Mouse (Mus musculus): ENCODE measurements around the gene H2-D1. TPM values are rescaled to one million over a fixed set of nuclear protein-coding genes. Genes with fewer than 3 reads are reported as not detected.
A peak's percentile ranks its signal among the peaks of the same experiment; 100 is the strongest.
"Not testable (repeated sequence)": the region's sequence is repeated elsewhere in the genome, so short reads cannot be mapped to it uniquely, and the experiment has no call there.

The H2-D1 gene
- polyA plus RNA-seq, 1 experiment from 2014 or later = 37.5 TPM

GRCm38 (mm10) chr17:35226561-35227046, 35.9 kb upstream of the H2-D1 start:
- Histone ChIP-seq H3K9me3 (replicated peaks; ENCODE audit: control insufficient read depth, low read length) (no peaks in the 10 kb centered on the region), H3K4me1 (ENCODE audit: control insufficient read depth, insufficient read depth, low read length) (no peaks in the 10 kb centered on the region), H3K4me3 (ENCODE audit: low read depth, low read length) (no peak overlapping the region), H3K36me3 (ENCODE audit: control insufficient read depth, insufficient read depth, low read length) (peaks cover 65% of the 10 kb centered on the region), H3K27me3 (replicated peaks; ENCODE audit: control insufficient read depth, insufficient read depth, low read length) (no peaks in the 10 kb centered on the region), H3K9ac (ENCODE audit: low read length) (no peak overlapping the region), H3K27ac (ENCODE audit: low read depth, low read length) (no peak overlapping the region), H3K4me2 (ENCODE audit: low read length) (no peak overlapping the region)
- ATAC-seq (no peak), DNase-seq (ENCODE audit: low spot score) (no peak)
- 90% methylated on average over 14 of the region's 14 CpGs for WGBS

DNA sequence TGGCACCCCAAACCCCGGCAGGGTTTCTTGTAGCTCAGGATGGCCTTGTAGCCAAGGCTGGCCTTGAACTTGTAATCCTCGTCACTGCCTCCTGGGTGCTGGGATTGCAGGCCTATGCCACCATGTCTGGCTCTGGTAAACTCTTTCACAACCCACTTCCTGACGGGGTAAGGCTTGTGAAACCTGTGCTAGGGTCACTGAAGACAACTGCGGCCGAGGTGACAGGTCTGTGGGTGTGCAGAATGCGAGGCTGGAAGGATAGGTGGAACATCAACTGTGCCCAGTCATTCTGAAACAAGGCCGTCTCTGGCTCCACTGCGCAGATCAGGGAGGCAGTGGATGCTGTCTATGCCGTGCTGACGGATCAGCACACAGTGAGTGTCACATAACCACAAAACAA, 31.5 kb upstream of the H2-D1 start:
- 96% methylated on average over 10 of the region's 10 CpGs for WGBS
- H3K36me3 ChIP-seq (ENCODE audit: control insufficient read depth, insufficient read depth, low read length) = peaks cover 64% of the 10 kb centered on the region
- H3K4me2 ChIP-seq (ENCODE audit: low read length) = no peak overlapping the region
- peaks cover 4% of the 10 kb centered on the region; the same call in 1 of the 2 replicates for H3K4me1 ChIP-seq (ENCODE audit: control insufficient read depth, insufficient read depth, low read length)
- no peak for ATAC-seq
- H3K9me3 ChIP-seq (replicated peaks; ENCODE audit: control insufficient read depth, low read length) = no peaks in the 10 kb centered on the region
- no peak for DNase-seq (ENCODE audit: low spot score)
- H3K9ac ChIP-seq (ENCODE audit: low read length) = no peak overlapping the region
- no peaks in the 10 kb centered on the region for H3K27me3 ChIP-seq (replicated peaks; ENCODE audit: control insufficient read depth, insufficient read depth, low read length)
- H3K27ac ChIP-seq (ENCODE audit: low read depth, low read length) = no peak overlapping the region
- H3K4me3 ChIP-seq (ENCODE audit: low read depth, low read length) = no peak overlapping the region

DNA sequence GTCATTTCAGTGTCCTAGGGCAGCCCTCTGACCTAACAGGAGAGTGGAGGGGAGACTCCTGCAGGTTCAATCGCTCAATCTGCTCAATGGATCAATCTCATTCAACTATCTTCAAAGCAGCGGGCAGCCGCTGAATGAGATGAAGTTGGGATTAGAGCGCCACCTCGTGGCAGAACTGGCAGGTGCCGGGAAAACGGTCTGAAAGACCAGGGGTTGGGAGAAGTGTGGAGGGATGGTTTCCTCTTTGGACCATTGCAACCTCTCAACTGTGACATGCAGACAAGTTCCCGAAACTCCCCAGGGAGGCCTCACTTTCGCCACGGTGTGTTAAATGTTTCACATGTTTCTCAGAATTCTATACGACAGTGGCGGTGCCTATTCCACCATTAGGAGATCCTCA, 30.5 kb upstream of the H2-D1 start:
- Histone ChIP-seq H3K4me3 (ENCODE audit: low read depth, low read length) (no peak overlapping the region), H3K4me2 (ENCODE audit: low read length) (no peak overlapping the region; the same call in 1 of the 2 replicates), H3K9ac (ENCODE audit: low read length) (0 out of 2 replicates have a peak overlapping the region, but pooled peaks have one; percentile 1), H3K36me3 (ENCODE audit: control insufficient read depth, insufficient read depth, low read length) (peaks cover 58% of the 10 kb centered on the region), H3K27ac (ENCODE audit: low read depth, low read length) (no peak overlapping the region), H3K4me1 (ENCODE audit: control insufficient read depth, insufficient read depth, low read length) (peaks cover 4% of the 10 kb centered on the region; the same call in 1 of the 2 replicates), H3K9me3 (replicated peaks; ENCODE audit: control insufficient read depth, low read length) (no peaks in the 10 kb centered on the region), H3K27me3 (replicated peaks; ENCODE audit: control insufficient read depth, insufficient read depth, low read length) (no peaks in the 10 kb centered on the region)
- 17% methylated on average over 12 of the region's 12 CpGs for WGBS
- DNase-seq (ENCODE audit: low spot score) (peak; percentile 90), ATAC-seq (no peak)

- Histone ChIP-seq H3K9ac (ENCODE audit: low read length) (peak overlapping the region; percentile 21; the same call in 1 of the 2 replicates), H3K4me1 (ENCODE audit: control insufficient read depth, insufficient read depth, low read length) (peaks cover 4% of the 10 kb centered on the region; the same call in 1 of the 2 replicates)
Measured at GRCm38 (mm10) chr17:35232659-35233058, 29.9 kb upstream of the H2-D1 start.

DNA sequence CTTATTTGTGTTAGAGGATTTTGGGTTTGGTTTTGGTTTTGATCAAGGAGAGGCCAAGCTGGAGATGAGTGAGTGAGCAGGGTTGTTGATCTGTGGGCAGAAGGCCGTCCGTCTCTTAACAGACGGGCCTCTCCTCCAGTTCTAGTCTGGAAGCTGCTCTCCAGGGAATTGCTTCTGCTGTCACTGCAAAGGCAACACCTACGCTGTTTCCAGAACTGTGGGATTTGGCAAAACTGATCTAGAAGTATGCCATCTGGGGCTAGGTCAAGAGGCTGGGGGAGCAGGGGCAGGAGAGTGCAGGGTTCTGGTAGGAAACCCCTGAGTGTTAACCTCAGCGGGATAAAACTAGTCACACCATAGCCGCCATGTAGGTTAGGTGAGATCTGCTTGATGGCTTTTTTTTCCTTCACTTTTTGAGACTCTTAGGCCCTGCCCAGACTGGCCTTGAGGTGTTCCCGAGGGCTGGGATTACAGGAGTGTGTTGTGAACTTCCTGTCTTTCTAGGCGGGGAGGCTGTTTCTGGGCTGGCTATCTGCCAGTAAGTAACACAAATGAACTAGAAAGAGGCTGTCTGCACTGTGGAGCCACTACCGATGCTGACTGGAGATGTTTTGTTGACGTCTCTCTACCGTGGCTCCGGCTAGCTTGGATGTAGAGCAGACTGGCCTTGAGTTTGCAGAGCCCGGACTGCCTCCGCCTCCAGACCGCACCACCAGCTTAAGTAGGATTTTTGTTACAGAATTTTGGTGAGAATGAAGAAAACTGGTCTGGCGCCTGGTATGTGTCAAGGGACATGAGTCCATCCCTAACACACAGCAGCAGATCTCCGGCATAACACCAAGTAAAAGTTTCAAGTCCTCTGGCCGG, 29.2 kb upstream of the H2-D1 start, which contains the start of gene Atp6v1g2:
TSS of gene Atp6v1g2 (plus strand) at position 547 of the 867 bp plus-strand sequence.
- ATAC-seq (no peak), DNase-seq (ENCODE audit: low spot score) (no peak)
- peak within 1 kb of the TSS; percentile 83 for H3K4me2 ChIP-seq (ENCODE audit: low read length)
- H3K4me3 ChIP-seq (ENCODE audit: low read depth, low read length) = peak within 1 kb of the TSS; percentile 40
- 74% methylated on average over 18 of the region's 18 CpGs for WGBS
- peaks cover 45% of the 10 kb centered on the region for H3K36me3 ChIP-seq (ENCODE audit: control insufficient read depth, insufficient read depth, low read length)
- peaks cover 4% of the 10 kb centered on the region; the same call in 1 of the 2 replicates for H3K4me1 ChIP-seq (ENCODE audit: control insufficient read depth, insufficient read depth, low read length)
- peak within 1 kb of the TSS; percentile 90; the same call in 1 of the 2 replicates for H3K27ac ChIP-seq (ENCODE audit: low read depth, low read length)
- peak within 1 kb of the TSS; percentile 85 for H3K9ac ChIP-seq (ENCODE audit: low read length)
- no peaks in the 10 kb centered on the region for H3K9me3 ChIP-seq (replicated peaks; ENCODE audit: control insufficient read depth, low read length)
- no peaks in the 10 kb centered on the region for H3K27me3 ChIP-seq (replicated peaks; ENCODE audit: control insufficient read depth, insufficient read depth, low read length)

More at GRCm38 (mm10) chr17:35232659-35233058, 29.9 kb upstream of the H2-D1 start:
- ATAC-seq (no peak), DNase-seq (ENCODE audit: low spot score) (no peak)
- 93% methylated on average over 5 of the region's 5 CpGs for WGBS
- Histone ChIP-seq H3K27me3 (replicated peaks; ENCODE audit: control insufficient read depth, insufficient read depth, low read length) (no peaks in the 10 kb centered on the region), H3K9me3 (replicated peaks; ENCODE audit: control insufficient read depth, low read length) (no peaks in the 10 kb centered on the region), H3K36me3 (ENCODE audit: control insufficient read depth, insufficient read depth, low read length) (peaks cover 52% of the 10 kb centered on the region), H3K27ac (ENCODE audit: low read depth, low read length) (no peak overlapping the region), H3K4me2 (ENCODE audit: low read length) (no peak overlapping the region), H3K4me3 (ENCODE audit: low read depth, low read length) (no peak overlapping the region)

- Histone ChIP-seq H3K4me2 (ENCODE audit: low read length) (peak overlapping the region; percentile 83), H3K4me3 (ENCODE audit: low read depth, low read length) (peak overlapping the region; percentile 40; the same call in 1 of the 2 replicates), H3K9ac (ENCODE audit: low read length) (peak overlapping the region; percentile 85), H3K36me3 (ENCODE audit: control insufficient read depth, insufficient read depth, low read length) (peaks cover 38% of the 10 kb centered on the region)
- not testable (repeated sequence) for H3K27ac ChIP-seq (ENCODE audit: low read depth, low read length); ATAC-seq; DNase-seq (ENCODE audit: low spot score); H3K27me3 ChIP-seq (replicated peaks; ENCODE audit: control insufficient read depth, insufficient read depth, low read length); H3K9me3 ChIP-seq (replicated peaks; ENCODE audit: control insufficient read depth, low read length); H3K4me1 ChIP-seq (ENCODE audit: control insufficient read depth, insufficient read depth, low read length)
- 82% methylated on average over 7 of the region's 7 CpGs for WGBS
Measured at GRCm38 (mm10) chr17:35234090-35234489, 28.4 kb upstream of the H2-D1 start.

DNA sequence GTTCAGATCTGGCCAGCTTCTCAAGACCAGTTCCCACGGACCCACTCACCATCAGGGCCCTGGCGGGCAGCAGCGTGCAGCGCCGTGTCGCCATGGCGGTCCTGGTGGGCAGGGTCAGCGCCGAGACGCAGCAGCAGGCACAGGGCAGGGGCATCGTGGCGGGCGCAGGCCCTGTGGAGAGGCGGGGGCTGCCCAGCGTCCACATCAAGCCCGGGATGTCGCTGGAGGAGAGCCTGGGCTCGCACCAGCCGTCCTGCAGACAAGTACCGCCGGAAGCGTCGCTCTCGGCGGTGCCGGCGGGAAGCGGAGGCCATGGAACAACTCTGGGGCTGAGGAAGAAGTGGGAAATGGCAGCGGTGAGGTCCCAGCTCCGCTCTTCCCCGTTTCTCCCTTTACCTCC, 27.6 kb upstream of the H2-D1 start:
- WGBS = 8% methylated on average over 30 of the region's 31 CpGs
- Histone ChIP-seq H3K9ac (ENCODE audit: low read length) (peak overlapping the region; percentile 85), H3K9me3 (replicated peaks; ENCODE audit: control insufficient read depth, low read length) (no peaks in the 10 kb centered on the region), H3K27ac (ENCODE audit: low read depth, low read length) (peak overlapping the region; percentile 90), H3K36me3 (ENCODE audit: control insufficient read depth, insufficient read depth, low read length) (peaks cover 30% of the 10 kb centered on the region), H3K4me3 (ENCODE audit: low read depth, low read length) (peak overlapping the region; percentile 40), H3K4me1 (ENCODE audit: control insufficient read depth, insufficient read depth, low read length) (peaks cover 4% of the 10 kb centered on the region; the same call in 1 of the 2 replicates), H3K4me2 (ENCODE audit: low read length) (peak overlapping the region; percentile 83), H3K27me3 (replicated peaks; ENCODE audit: control insufficient read depth, insufficient read depth, low read length) (no peaks in the 10 kb centered on the region)
- ATAC-seq (0 out of 2 replicates have a peak, but pooled peaks have one; percentile 2), DNase-seq (ENCODE audit: low spot score) (no peak)

DNA sequence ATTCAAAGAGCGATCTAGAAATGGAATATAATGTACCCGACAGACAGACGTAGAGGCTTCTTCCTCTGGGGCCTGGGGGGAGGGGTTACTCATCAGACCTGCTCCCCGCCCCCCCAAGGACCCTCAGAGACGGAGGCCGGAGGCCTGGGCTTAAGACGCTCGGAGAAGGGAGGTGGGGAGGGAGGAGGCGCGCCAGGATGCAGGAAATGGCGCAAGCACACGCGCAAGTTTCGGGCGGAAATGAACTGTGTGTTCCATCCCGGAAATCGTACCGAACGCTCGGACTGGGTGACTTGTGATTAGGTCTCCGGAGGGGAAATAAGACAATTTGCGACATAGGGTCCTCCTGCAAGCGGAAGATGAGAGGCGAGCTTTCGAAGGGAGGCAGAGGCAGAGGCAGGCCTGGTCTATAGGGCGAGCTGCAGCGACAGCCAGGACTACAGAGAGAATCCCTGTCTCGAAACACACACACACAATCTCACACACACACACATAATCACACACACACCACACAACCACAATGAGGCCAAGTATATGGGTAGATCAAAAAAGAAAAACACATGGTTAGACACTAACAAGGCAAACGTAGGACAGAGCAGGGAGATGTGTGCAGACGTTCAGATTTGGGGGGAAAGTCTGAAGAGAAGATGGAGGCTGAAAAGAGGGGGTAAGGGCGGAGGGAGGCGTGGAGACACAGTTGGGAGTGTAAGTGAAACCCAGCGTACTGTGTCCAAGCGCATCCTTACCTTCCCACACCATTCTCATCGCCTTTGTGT, 26.7 kb upstream of the H2-D1 start, which contains the start of gene Nfkbil1:
TSS of gene Nfkbil1 (minus strand) at position 179 of the 776 bp plus-strand sequence.
- Histone ChIP-seq H3K36me3 (ENCODE audit: control insufficient read depth, insufficient read depth, low read length) (peaks cover 21% of the 10 kb centered on the region), H3K9me3 (replicated peaks; ENCODE audit: control insufficient read depth, low read length) (no peaks in the 10 kb centered on the region), H3K4me3 (ENCODE audit: low read depth, low read length) (peak within 1 kb of the TSS; percentile 40), H3K27ac (ENCODE audit: low read depth, low read length) (peak within 1 kb of the TSS; percentile 90), H3K4me2 (ENCODE audit: low read length) (peak within 1 kb of the TSS; percentile 83), H3K27me3 (replicated peaks; ENCODE audit: control insufficient read depth, insufficient read depth, low read length) (no peaks in the 10 kb centered on the region), H3K4me1 (ENCODE audit: control insufficient read depth, insufficient read depth, low read length) (peaks cover 7% of the 10 kb centered on the region), H3K9ac (ENCODE audit: low read length) (peak within 1 kb of the TSS; percentile 85)
- under 1% methylated on average over 35 of the region's 35 CpGs for WGBS
- ATAC-seq = peak; percentile 85
- DNase-seq (ENCODE audit: low spot score) = peak; percentile 96

All from forebrain, embryonic 14.5 days (tissue).